Mouse (Mus musculus) cerebellum, postnatal 25 days (tissue): ENCODE data around the gene Zkscan5.
A peak's percentile ranks its signal among the peaks of the same experiment; 100 is the strongest.
"Not testable (repeated sequence)": the region's sequence is repeated elsewhere in the genome, so short reads cannot be mapped to it uniquely, and the experiment has no call there.

Source experiments
- DNase-seq, 2 experiments: peaks; one replicate each; pipeline ENCODE4 v3.0.0; 2021; ENCODE audit warnings: mixed read lengths in 2 of 2

Zkscan5 gene

DNA sequence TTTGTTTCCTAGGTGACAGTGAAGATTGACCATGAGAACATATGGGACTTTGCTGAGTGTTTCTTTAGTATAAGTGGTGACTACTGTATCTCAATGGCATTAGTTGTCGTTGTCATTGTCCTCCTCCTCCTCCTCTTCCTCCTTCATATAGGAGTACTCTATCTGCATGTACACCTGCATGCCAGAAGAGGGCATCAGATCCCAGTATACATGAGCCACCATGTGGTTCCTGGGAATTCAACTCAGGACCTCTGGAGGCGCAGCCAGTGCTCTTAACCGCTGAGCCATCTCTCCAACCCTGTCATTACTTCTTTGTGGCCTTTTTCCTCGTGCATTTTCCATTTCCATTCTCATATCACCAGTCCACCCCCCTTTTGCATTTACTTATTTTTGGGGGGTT, 10.3 kb downstream of the Zkscan5 start:
- DNase-seq, result no peak

DNA sequence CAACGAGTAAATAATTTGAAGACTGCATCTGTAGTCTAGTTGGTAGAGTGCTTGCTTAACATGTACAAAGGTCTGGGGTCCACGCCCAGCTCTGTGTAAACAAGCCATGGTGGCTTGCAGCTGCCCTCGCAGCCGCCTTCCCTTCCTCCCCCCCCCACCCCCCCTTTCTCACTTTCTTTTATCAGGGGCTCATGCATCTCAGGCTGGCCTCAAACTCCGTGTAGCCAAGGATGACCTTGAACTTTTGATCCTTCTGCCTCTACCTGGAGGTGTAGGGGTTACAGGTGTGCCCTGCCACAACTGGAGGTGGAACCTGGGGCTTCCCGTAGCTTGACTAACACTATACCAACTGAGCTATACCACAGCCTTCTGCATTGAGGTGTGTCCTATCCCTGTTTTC, 13.4 kb downstream of the Zkscan5 start:
- no peak for DNase-seq

DNA sequence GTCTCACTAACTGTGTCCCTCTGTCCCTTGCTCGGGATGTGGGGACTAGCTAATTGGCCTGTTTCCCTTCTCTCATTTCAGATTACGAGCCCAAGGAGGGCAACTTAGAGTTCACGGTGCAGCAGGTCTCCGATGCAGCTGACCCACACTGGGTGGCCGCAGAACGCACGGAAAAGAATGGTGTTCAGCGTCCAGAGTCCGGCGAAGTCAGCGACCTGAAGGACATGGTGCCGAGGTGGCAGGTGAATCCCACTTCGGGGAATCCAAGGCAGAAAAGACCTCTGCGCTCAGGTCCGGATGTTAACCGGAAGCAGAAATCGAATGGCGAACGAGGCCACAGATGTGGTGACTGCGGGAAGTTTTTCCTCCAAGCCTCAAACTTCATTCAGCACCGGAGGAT, 13.8 kb downstream of the Zkscan5 start:
- no peak for DNase-seq

DNA sequence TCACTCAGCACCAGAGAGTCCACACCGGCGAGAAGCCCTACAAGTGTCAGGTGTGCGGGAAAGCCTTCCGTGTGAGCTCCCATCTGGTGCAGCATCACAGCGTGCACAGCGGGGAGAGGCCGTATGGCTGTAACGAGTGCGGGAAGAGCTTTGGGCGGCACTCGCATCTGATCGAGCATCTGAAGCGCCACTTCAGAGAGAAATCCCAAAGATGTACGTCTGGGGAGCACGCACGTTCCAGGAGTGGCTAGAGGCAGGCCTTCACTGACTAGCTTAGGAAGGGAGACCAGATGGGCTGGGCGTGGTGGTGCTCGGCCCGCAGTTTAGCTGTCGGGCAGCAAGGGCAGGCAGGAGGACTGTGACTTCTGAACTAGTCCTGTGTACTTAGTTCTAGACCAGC, 14.3 kb downstream of the Zkscan5 start:
- no peak for DNase-seq

DNA sequence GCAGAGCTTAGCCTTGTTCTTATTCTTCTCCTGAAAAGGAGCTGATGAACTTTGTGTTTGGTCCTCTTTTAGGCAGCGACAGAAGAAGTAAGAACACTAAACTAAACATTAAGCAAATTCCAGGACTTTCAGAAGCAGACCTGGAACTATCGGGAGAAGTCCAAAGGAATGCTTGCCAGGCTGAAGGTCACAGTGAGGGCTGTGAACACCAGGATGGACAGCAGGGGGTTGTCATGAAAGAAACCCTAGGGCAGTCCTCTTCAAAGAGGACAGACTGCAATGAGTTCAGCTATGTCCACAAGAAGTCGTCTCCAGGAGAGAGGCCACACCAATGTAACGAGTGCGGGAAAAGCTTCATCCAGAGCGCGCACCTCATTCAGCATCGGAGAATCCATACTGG, 15.6 kb downstream of the Zkscan5 start:
- DNase-seq, result no peak

DNA sequence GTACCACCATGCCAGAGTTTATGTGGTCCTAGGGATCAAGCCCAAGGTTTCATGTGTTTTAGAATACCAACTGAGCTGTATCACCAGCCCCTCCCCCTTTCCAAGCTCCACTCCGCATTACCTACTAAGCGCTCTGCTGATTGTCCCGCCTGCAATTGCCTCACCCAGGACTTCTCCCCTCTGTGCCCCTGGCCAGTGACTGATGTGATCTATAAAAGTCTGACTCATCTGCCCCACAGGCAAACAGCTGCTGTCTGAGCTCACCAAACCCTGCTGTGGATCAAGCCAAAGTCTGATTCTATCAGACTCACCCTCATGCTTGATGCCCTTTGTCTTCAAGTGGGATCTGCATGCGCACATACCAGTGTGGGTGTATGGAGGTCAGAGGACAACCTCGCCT, 18.5 kb downstream of the Zkscan5 start:
- no peak for DNase-seq

DNA sequence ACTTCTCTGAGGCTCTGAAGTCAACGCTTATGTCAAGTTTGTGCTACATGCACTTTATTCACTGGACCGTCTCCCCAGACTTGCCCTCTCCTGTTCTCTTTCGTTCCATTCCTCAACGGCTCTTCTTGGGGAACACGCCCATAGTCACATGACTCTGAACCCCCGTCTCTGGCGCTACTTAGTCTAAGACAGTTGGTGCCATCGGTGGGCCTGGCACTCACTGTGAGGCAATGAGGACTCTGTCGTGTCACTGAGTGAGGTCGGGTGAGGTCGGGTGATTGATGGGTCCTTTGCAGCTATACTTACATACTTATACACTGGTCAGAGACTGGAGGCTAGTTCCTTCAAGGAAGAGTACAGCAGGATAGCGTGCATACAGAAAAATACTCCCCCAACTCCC, 19.0 kb downstream of the Zkscan5 start:
- DNase-seq, result no peak

DNA sequence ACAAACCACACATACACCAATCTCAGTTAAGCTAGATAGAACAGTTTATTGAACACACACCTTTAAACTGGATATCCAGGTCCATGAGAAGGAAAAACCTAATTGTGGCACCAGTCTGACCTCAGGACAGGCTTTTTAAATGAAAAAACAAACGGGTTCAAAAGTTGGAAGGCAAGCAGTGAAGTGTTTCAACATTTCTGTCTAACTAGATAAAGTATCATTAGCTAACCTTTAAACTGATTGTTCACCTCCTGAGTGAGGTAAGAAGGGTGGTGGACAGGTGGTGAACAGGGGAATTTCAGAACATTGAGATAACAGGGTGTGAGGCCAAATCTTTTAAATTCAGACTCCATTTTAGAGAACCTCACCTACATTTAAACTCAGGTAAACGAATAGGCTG, 22.1 kb downstream of the Zkscan5 start:
- no peak for DNase-seq

DNA sequence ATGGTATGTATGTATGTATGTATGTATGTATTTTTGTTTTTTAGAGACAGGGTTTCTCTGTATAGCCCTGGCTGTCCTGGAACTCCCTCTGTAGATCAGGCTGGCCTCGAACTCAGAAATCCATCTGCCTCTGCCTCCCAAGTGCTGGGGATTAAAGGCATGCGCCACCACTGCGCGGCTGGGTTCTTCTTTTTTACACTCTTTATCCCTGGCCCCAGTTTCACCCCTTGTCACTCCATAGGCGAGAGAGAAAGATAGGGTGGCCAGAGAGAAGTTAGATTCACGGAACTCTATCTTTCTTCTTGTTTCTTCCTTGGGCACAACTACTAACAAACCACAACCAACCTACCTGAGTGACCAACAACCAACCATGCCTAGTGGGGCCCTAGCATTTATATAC, 24.9 kb downstream of the Zkscan5 start:
- DNase-seq, result not testable (repeated sequence)

DNA sequence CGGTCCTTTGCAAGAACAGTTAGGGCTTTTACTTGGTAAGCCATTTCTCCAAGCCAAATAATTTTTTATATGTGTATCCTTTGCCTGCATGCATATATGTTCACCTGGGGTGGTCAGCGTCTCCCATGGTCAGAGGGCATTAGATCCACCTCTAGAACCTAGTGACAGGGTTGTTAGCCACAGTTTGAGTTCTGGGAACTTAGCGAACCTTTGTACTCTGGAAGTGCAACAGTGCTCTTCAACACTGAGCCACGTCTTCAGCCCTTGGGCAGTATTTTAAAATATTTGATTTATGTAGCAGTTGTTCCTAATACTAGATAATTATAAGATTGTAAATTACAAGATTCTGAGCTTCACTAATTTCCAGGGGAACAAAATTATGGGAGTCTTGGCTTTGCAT, 26.3 kb downstream of the Zkscan5 start:
- no peak for DNase-seq

DNA sequence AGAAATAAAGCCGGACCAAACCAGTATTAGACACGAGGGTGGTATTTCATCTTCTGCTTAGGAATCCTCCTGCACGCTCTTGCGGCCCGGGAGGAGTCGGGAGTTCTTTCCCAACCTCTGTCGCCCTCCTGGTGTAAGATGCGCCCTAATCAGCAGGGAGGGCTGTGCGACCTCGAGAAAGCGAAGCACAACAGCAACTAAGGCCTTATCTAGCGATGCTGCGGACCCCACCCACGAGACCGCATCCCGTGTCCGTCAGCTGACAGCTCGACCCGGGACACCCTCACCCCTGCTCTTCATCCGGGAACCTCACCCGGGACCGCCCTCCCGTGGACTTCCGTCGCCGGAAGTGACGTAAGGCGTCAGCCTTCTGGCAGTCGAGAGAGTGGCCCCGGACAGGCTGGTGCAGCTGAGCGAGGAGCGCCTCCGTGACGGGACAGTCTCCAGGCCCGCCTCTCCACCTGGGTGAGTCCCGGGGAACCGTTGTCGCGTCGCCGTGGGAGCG, 27.1 kb downstream of the Zkscan5 start, which contains the start of gene Zfp655:
Gene Zfp655, plus strand, starts transcription at position 349 of the 505 bp plus-strand sequence.
- peak; percentile 98 for DNase-seq

DNA sequence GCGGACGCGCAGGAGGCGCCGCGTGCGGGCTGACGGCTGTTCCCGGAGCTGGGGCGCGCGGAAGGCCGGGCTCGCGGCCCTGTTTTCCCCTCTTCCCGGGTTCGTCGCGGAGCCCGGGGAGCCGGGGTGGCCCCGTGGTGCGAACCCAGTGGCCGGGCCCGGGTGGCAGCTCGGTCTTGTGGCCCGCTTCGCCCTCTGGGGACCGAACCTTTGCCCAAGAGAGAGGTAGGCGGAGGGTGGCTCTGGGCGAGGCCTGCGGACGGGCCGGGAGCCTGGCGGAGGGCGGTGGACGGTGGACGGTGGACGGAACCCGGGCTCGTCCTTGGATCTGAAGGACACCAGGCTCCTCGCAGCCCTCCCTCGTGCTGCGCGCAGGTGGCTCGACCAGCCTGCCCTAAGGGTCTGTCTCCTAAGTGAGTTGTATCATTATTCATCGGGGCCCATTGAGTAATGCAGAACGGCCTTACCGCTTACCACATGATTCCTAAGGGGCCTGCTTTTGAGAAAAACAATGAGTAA, 27.6 kb downstream of the Zkscan5 start:
- no peak for DNase-seq

DNA sequence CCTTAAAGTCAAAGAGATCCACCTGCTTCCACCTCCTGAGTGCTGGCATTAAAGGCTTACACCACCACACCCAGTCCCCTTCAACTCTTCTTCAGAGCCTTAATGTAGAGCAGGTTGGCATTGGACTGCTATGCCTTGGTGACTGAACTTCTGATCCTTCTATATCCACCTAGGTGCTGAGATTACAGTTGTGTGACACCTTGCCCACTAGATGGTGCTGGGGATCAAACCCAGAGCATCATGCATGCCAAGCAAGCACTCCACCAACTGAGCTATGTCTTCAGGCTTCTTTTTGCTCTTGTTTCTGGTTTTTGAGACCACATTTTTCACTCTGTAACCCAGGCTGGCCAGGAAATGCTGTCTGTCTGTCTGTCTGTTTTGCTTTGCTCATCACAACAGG, 30.3 kb downstream of the Zkscan5 start:
- peak; percentile 18 to 34 for DNase-seq

DNA sequence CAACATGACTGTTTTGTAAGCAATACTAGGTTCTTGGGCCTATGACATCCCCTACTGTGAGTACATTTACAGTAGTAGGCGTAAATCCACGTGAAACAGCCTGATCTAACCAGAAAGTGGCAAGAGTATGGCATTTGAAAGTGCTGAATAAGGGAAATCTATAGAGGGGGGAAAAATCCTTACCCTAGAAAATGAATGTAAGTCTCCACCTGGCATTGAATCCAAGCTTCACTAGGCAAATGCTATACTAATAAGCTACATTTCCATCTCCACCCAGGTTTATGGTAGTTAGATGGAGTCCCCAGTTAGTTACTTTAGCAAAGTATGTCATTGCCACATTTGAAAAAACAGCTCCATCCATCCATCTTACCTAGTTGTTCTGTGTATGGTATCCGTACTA, 45.2 kb downstream of the Zkscan5 start:
- no peak for DNase-seq
